In the genomic region with DNA sequence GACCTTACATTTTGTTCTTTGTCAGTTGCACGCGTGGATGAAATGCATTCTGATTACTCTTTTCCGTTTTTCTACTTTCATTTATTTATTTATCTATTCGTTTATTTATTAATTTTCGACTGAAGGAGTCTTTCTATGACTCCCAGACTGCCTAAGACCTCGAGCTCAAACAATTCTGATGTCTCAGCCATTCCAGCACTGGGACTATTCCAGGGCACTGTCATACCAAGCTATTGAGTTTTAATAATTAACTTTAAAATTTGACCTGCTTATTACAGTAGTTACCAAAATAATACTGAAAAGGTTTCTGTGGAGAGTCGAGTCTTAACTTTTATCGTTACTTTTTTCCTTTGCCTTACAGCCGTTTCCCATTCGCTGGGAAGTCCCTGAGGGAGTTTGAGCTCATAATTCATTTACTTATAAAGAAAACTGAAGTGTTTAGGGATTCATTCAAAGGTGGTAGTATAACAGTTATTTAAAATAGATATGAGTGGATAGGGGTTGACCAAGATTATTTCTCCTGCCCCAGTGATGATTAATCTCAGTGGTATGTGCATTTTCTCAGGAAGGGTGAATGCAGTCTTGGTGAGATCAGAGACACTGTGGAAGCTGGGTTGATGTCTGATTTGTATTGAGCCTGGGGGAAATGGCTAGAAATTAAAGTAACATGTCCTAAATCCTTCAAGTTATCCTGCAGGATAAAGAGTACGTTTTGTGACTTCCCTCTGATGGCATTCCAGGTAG, we compare ENCODE assay signal across 8 mouse cellular contexts. TPM values are rescaled to one million over a fixed set of nuclear protein-coding genes. Genes with fewer than 3 reads are reported as not detected.
DNase-seq lines count a peak whose midpoint lies in the region; ATAC-seq and TF ChIP-seq lines count a peak whose summit lies in the region.

No protein-coding gene starts in this region.

- WGBS in neural tube, embryonic 13.5 days, result 51% methylated on average over 11 of the region's 11 CpGs

- no peaks in the 10 kb centered on the region for H3K36me3 ChIP-seq in neural tube, embryonic 13.5 days

- peaks cover 4% of the 10 kb centered on the region; the same call in 1 of the 2 replicates for H3K4me1 ChIP-seq in embryonic fibroblast, embryonic 13.5 days (ENCODE audit: control insufficient read depth, insufficient read depth, low read length)
- peaks cover 10% of the 10 kb centered on the region; the same call in 1 of the 2 replicates for H3K4me1 ChIP-seq in neural tube, embryonic 13.5 days (replicated peaks)

- no peak for TF ChIP-seq CTCF in left cerebral cortex, adult 2 months (IDR thresholded peaks at IDR 0.05)
- TF ChIP-seq CTCF in embryonic fibroblast, embryonic 13.5 days (IDR thresholded peaks at IDR 0.05; ENCODE audit: borderline replicate concordance, insufficient read depth, low read length), result no peak

- peak overlapping the region; percentile 57 for H3K4me3 ChIP-seq in left cerebral cortex, adult 2 months
- H3K4me3 ChIP-seq in embryonic fibroblast, embryonic 13.5 days (ENCODE audit: insufficient read depth, low read length), result peak overlapping the region; percentile 42
- H3K4me3 ChIP-seq in neural tube, embryonic 13.5 days, result peak overlapping the region; percentile 60

- H3K27me3 ChIP-seq in neural tube, embryonic 13.5 days, result no peaks in the 10 kb centered on the region

- no peak for ATAC-seq in neural tube, embryonic 13.5 days (ENCODE audit: low read depth)
- ATAC-seq in granulocyte monocyte progenitor cell, adult 5-6 weeks (replicated peaks; ENCODE audit: poor library complexity, severe bottlenecking), result no peak

- no peak for TF ChIP-seq POLR2A in embryonic fibroblast, embryonic 13.5 days (IDR thresholded peaks at IDR 0.05; ENCODE audit: low read depth, low read length)

- no peak overlapping the region for H3K9ac ChIP-seq in neural tube, embryonic 13.5 days

- intact Hi-C loops in left cerebral cortex, adult 2 months (cut with DNase I), result no loop called here

- peak overlapping the region; percentile 76; the same call in 1 of the 2 replicates for H3K27ac ChIP-seq in left cerebral cortex, adult 2 months
- H3K27ac ChIP-seq in embryonic fibroblast, embryonic 13.5 days (ENCODE audit: insufficient read depth, low read length), result peak overlapping the region; percentile 18
- H3K27ac ChIP-seq in neural tube, embryonic 13.5 days (replicated peaks), result no peak overlapping the region

- H3K9me3 ChIP-seq in neural tube, embryonic 13.5 days, result no peaks in the 10 kb centered on the region

- no peak for DNase-seq in left cerebral cortex, adult 2 months (ENCODE audit: extremely low spot score in 1 of 2, low spot score in 2 of 2)
- DNase-seq in left cerebral cortex, adult 9 months (ENCODE audit: low spot score in 2 of 2), result no peak
- DNase-seq in kidney, postnatal 10 days, result peak; percentile 21
- no peak for DNase-seq in layer of hippocampus, adult 11-12 months (ENCODE audit: low spot score)
- no peak for DNase-seq in cerebellum, postnatal 4 days (ENCODE audit: low spot score in 2 of 2)

- H3K4me2 ChIP-seq in neural tube, embryonic 13.5 days, result peak overlapping the region; percentile 88

RNA-seq across cellular contexts. Expression of a gene that starts 56.9 kb away (rescaled TPM):
- 10 to 100 TPM; 23.2 to 23.7 TPM for total RNA-seq in left cerebral cortex, adult 2 months (2021)
- polyA plus RNA-seq in embryonic fibroblast, embryonic 13.5 days (2011; ENCODE audit: insufficient read length, low read depth, missing spikeins), result 60.0 and 87.5 TPM in 2 replicates
- 41.7 and 44.4 TPM in 2 replicates for polyA plus RNA-seq in neural tube, embryonic 13.5 days (2015; fragmentation: Nextera tagmentation; extraction: Ambion mirVana)
- 11.5 and 26.9 TPM in 2 replicates for total RNA-seq in granulocyte monocyte progenitor cell, adult 5-6 weeks (2014; fragmentation: Nextera tagmentation)
- total RNA-seq in granulocyte monocyte progenitor cell, adult 5-6 weeks (2017), result 59.2 and 67.7 TPM in 2 replicates
